Mouse (Mus musculus) heart, adult 2 months (tissue): ENCODE data around the gene Ctsw. TPM values are rescaled to one million over a fixed set of nuclear protein-coding genes. Genes with fewer than 3 reads are reported as not detected.

ENCODE experiments used
- DNase-seq, 2 experiments: peaks; one replicate each; pipeline ENCODE4 v3.0.0; 2021
- H3K27ac ChIP-seq: fragments of 200-600 bp; 2 replicates; pipeline ENCODE4 v1.8.1; 2022
- H3K27me3 ChIP-seq: fragments of 200-500 bp; 2 replicates; pipeline ENCODE4 v1.6.1; 2012; ENCODE audit warnings: mild to moderate bottlenecking, low read length, inconsistent platforms, mixed read lengths; ENCODE audit not compliant: control insufficient read depth, insufficient read depth
- H3K36me3 ChIP-seq: fragments of 200-500 bp; 2 replicates; pipeline ENCODE4 v1.6.1; 2012; ENCODE audit warnings: low read length, inconsistent platforms; ENCODE audit not compliant: control insufficient read depth, insufficient read depth
- H3K4me1 ChIP-seq: fragments of 200-500 bp; 2 replicates; pipeline ENCODE4 v1.6.1; 2011; ENCODE audit warnings: low read length; ENCODE audit not compliant: control insufficient read depth, insufficient read depth
- H3K4me3 ChIP-seq: fragments of 200-600 bp; 2 replicates; pipeline ENCODE4 v1.8.1; 2022
- H3K79me2 ChIP-seq: fragments of 200-500 bp; replicated peaks from 2 replicates; pipeline ENCODE4 v1.6.1; 2012; ENCODE audit warnings: mild to moderate bottlenecking, inconsistent platforms, low read length, moderate library complexity, mixed read lengths; ENCODE audit not compliant: control insufficient read depth, insufficient read depth
- H3K9ac ChIP-seq: fragments of 200-500 bp; 2 replicates; pipeline ENCODE4 v1.6.1; 2012; ENCODE audit warnings: low read depth, mild to moderate bottlenecking, control low read depth, inconsistent platforms, low read length, mixed read lengths
- CTCF ChIP-seq: fragments of 200-600 bp; IDR thresholded peaks from 2 replicates; pipeline ENCODE4 v1.8.1; 2022; ENCODE audit warnings: antibody characterized with exemption, mild to moderate bottlenecking, moderate library complexity
- EP300 ChIP-seq: fragments of 200-500 bp; IDR thresholded peaks from 2 replicates; pipeline ENCODE4 v1.6.1; 2011; ENCODE audit warnings: low read depth, low read length, control low read depth; ENCODE audit not compliant: insufficient read depth
- POLR2A ChIP-seq: fragments of 200-500 bp; IDR thresholded peaks from 2 replicates; pipeline ENCODE4 v1.6.1; 2011; ENCODE audit warnings: mild to moderate bottlenecking, low read depth, low read length, control low read depth; ENCODE audit not compliant: insufficient read depth
- WGBS: fragments of 180-500 bp; shearing (Covaris S2); methylation state at CpG from one replicate; pipeline ENCODE4 v1.1.7; 2018; 5-methylcytosine and 5-hydroxymethylcytosine counted together
- intact Hi-C: fragments of 180-260 bp; cut with DNase I; formaldehyde crosslinking; loops from one replicate; pipeline ENCODE4 v1.15.1; 2025
- polyA plus RNA-seq: library from polyadenylated mRNA; depleted of rRNA; stranded (reverse); fragments of >200 nt; gene quantifications from 2 replicates; pipeline ENCODE4 v1.2.3, GENCODE M21; 2012
- total RNA-seq, 2 experiments: library from RNA; stranded (reverse); gene quantifications; 2 replicates each; pipeline ENCODE4 v1.2.3; 2021

Ctsw gene
- total and polyA plus RNA-seq, 3 experiments, result 0.32 to 2.0 (median 0.42) TPM

- peak; percentile 56 to 73 for DNase-seq
- intact Hi-C loops, result loop anchor here (2.0 kb wide), 2 partner anchors 63 to 91 kb away; partner anchors contain the start of genes Banf1 and Eif1ad
- Histone ChIP-seq H3K36me3 (peaks cover 2% of the 10 kb centered on the region), H3K4me1 (peaks cover 16% of the 10 kb centered on the region), H3K79me2 (peaks cover 6% of the 10 kb centered on the region; the same call in 1 of the 2 replicates), H3K27me3 (no peaks in the 10 kb centered on the region), H3K27ac (no peak overlapping the region), H3K4me3 (no peak overlapping the region), H3K9ac (no peak overlapping the region)
- TF ChIP-seq CTCF (no peak), POLR2A (no peak), EP300 (no peak)
- WGBS, result 36% methylated on average over 8 of the region's 8 CpGs
These were observed 38.5 kb downstream of the Ctsw start for GRCm38 (mm10) chr19:5429806-5430205.

GRCm38 (mm10) chr19:5429219-5429618, 39.1 kb downstream of the Ctsw start:
- intact Hi-C loops, result loop anchor here (2.0 kb wide), 2 partner anchors 62 to 90 kb away; partner anchors contain the start of genes Banf1 and Eif1ad
- Histone ChIP-seq H3K9ac (no peak overlapping the region), H3K27me3 (no peaks in the 10 kb centered on the region), H3K27ac (no peak overlapping the region), H3K4me1 (peaks cover 16% of the 10 kb centered on the region), H3K79me2 (peaks cover 6% of the 10 kb centered on the region; the same call in 1 of the 2 replicates), H3K36me3 (peaks cover 2% of the 10 kb centered on the region), H3K4me3 (no peak overlapping the region)
- 70% methylated on average over 4 of the region's 4 CpGs for WGBS
- TF ChIP-seq POLR2A (no peak), EP300 (no peak), CTCF (no peak)
- no peak for DNase-seq

GRCm38 (mm10) chr19:5428083-5428482, 40.2 kb downstream of the Ctsw start:
- Histone ChIP-seq H3K4me3 (no peak overlapping the region), H3K36me3 (peaks cover 2% of the 10 kb centered on the region), H3K79me2 (peaks cover 6% of the 10 kb centered on the region; the same call in 1 of the 2 replicates), H3K27me3 (no peaks in the 10 kb centered on the region), H3K27ac (no peak overlapping the region; the same call in 1 of the 2 replicates), H3K4me1 (peaks cover 15% of the 10 kb centered on the region), H3K9ac (no peak overlapping the region)
- TF ChIP-seq CTCF (peak; percentile 76), EP300 (no peak)
- 86% methylated on average over 2 of the region's 2 CpGs for WGBS
- intact Hi-C loops, result loop anchor here (2.0 kb wide), 2 partner anchors 61 to 89 kb away; partner anchors contain the start of genes Banf1 and Eif1ad
- DNase-seq, result peak in 1 of 2 experiments; percentile 36

GRCm38 (mm10) chr19:5426640-5427290, 41.5 kb downstream of the Ctsw start:
- WGBS, result 84% methylated on average over 13 of the region's 13 CpGs
- H3K4me1 ChIP-seq, result peaks cover 15% of the 10 kb centered on the region
- TF ChIP-seq EP300 (no peak), CTCF (no peak), POLR2A (0 out of 2 replicates have a peak, but pooled peaks have one; percentile 5)
- intact Hi-C loops, result no loop called here
- H3K36me3 ChIP-seq, result peaks cover 2% of the 10 kb centered on the region
- no peak overlapping the region for H3K27ac ChIP-seq
- no peaks in the 10 kb centered on the region for H3K27me3 ChIP-seq
- peaks cover 6% of the 10 kb centered on the region; the same call in 1 of the 2 replicates for H3K79me2 ChIP-seq
- H3K4me3 ChIP-seq, result no peak overlapping the region
- H3K9ac ChIP-seq, result no peak overlapping the region
- no peak for DNase-seq

GRCm38 (mm10) chr19:5425906-5426565, 42.3 kb downstream of the Ctsw start:
- Histone ChIP-seq H3K4me3 (peak overlapping the region; percentile 95), H3K27ac (peak overlapping the region; percentile 97), H3K36me3 (peaks cover 2% of the 10 kb centered on the region), H3K27me3 (no peaks in the 10 kb centered on the region), H3K79me2 (peaks cover 6% of the 10 kb centered on the region; the same call in 1 of the 2 replicates), H3K9ac (peak overlapping the region; percentile 96), H3K4me1 (peaks cover 15% of the 10 kb centered on the region)
- peak in 1 of 2 experiments; percentile 26 for DNase-seq
- WGBS, result 83% methylated on average over 18 of the region's 18 CpGs
- intact Hi-C loops, result loop anchor here (1.0 to 2.0 kb wide), 2 partner anchors 37 to 62 kb away; partner anchors contain the start of genes Mus81 and Sart1
- TF ChIP-seq CTCF (no peak), EP300 (no peak), POLR2A (no peak)
